Mouse (Mus musculus): Measurements from ENCODE around the gene 1700047I17Rik2.
"Not testable (repeated sequence)": the region's sequence is repeated elsewhere in the genome, so short reads cannot be mapped to it uniquely, and the experiment has no call there.

1700047I17Rik2 gene

DNA sequence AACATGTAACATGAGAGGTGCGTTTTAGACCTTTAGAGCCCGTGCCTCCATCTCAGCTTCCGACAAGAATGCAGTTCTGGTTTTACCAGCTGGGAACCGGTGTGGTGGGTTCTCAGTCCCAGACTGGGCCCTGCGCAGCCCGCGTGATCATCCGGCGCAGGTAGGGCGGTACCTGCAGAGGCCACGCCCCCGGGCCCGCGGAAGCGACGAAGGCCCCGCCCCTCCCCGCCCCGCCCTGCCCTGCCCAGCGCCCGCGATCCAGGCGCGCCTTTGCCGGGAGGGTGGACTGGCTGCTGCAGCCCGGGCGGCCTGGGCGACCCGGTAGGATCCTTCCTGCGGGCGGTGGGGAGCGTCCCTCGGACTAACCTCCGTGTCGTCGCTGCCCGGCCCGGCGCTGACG is at the start of gene 1700047I17Rik2:
TSS of gene 1700047I17Rik2 (plus strand) at position 287 of the 400 bp plus-strand sequence.
- not testable (repeated sequence) for DNase-seq

GRCm38 (mm10) chr12:55154559-55155448 is 44.6 kb upstream of the 1700047I17Rik2 start, which contains the start of gene Srp54b:
Gene Srp54b (plus strand): TSS chr12:55155104.
- not testable (repeated sequence) for DNase-seq

DNA sequence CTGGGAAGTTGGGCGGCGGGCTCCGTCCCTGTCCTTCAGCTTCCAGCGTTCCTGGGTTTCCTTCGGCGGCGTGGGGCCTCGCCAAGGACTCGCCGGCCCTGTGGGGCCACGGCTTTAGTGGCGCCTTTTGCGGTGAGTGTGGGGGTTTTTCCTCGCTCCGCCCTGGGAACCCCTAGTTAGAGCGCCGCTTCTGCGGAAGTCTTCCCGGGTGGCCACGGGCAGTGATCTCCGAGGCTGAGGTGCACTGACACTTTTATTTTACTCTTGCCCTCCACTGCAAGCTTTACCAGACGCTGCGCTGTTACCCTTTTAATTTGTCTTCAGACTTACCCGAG is 44.0 kb upstream of the 1700047I17Rik2 start:
- DNase-seq: not testable (repeated sequence)

DNA sequence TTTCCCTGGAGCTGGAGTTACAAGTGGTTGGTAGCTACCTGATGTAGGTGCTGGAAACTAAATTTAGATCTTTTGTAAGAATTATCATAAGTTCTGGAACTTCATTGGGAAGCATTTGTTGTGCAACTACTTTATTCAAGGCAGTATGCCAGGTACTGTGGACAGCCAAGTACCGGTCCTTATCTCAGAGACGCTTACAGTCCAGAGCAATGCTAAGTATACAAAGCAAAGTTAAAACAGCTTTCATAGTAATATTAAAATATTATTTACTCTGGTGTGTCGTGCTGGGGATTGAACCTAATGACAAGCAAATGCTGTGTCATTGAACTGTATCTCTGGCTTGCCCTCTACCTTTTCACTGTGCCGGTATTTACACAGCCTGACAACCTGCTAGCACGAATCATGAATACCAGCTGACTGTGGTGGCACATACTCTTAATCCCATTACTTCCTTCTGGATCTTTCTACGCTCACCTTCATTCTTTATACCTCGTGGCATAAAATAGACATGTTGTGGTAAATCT is 32.3 kb upstream of the 1700047I17Rik2 start:
- not testable (repeated sequence) for DNase-seq

- not testable (repeated sequence) for DNase-seq
These were observed 11.7 kb upstream of the 1700047I17Rik2 start for GRCm38 (mm10) chr12:55187686-55188085.

DNA sequence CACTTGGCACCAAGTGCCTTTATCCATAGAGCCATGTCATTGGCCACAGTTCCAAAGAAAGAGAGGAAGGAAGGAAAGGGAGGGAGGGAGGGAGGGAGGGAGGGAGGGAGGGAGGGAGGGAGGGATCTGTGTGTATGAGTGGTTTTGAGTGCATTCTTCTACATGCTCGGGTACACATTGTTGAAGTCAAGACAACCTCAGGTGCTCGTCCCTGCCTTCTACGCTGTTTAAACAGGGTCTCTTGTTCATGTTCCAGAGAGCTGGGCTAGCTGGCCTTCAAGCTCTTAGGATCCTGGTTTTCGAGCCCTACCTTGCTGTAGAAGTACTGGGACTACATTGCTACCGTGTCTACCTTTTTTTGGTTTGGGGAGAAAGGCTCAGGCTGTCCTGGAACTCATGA is 10.3 kb upstream of the 1700047I17Rik2 start:
- DNase-seq: not testable (repeated sequence)

- DNase-seq: not testable (repeated sequence)
These were observed 407 bp downstream of the 1700047I17Rik2 start for GRCm38 (mm10) chr12:55199799-55200198.

GRCm38 (mm10) chr12:55212944-55213343 is 13.6 kb downstream of the 1700047I17Rik2 start:
- not testable (repeated sequence) for DNase-seq

DNA sequence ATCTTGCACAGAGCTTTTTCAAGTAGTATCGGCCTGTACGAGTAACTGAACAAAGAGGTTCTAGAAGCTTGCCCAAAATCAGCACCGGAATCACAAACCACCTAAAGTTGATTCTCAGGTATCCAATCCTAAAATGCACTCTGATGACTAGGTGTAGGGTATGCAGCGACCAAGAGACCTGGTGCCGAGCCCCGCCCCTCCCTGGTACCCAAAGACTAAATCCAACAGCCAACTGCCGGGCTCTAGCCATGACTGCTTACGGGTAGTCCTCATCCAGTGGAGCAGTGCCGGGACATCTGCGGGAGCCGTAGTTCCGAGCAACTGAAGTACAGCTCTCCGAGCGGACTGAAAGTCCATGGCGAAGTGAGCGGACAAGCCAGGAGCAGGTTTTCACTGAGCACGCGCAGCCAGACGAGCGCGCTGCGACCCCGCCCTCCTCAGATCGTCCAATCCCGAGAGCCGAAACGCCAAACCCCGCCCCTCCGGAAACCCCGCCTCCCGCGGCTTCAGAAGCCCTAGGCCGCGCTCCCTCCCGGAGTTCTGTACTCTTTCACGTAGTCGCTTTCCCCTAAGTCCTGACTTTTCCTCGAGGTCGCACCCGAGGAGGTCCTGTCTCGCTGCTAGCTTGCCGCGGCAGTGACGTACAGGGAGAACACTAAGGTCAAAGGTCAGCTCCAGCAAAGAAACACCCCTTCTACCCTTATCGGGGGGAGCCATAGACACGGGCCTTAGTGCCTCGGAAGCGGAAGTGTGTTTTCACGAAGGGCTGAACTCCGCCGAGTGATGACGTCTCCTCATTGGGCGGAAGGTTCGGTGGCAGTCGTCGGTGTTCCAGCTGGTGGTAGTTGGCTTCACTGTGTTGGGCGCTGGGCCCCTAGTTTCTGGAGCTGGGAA is 30.5 kb downstream of the 1700047I17Rik2 start, which contains the start of gene Srp54c:
TSS of gene Srp54c (plus strand) at position 543 of the 894 bp plus-strand sequence.
- not testable (repeated sequence) for DNase-seq

GRCm38 (mm10) chr12:55230520-55230861 is 31.1 kb downstream of the 1700047I17Rik2 start:
- peak; percentile 1 for DNase-seq

GRCm38 (mm10) chr12:55242243-55242642 is 42.9 kb downstream of the 1700047I17Rik2 start:
- DNase-seq: not testable (repeated sequence)

GRCm38 (mm10) chr12:55261950-55262349 is 62.6 kb downstream of the 1700047I17Rik2 start:
- not testable (repeated sequence) for DNase-seq

DNA sequence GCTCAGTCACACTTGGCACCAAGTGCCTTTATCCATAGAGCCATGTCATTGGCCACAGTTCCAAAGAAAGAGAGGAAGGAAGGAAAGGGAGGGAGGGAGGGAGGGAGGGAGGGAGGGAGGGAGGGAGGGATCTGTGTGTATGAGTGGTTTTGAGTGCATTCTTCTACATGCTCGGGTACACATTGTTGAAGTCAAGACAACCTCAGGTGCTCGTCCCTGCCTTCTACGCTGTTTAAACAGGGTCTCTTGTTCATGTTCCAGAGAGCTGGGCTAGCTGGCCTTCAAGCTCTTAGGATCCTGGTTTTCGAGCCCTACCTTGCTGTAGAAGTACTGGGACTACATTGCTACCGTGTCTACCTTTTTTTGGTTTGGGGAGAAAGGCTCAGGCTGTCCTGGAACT is 64.0 kb downstream of the 1700047I17Rik2 start:
- not testable (repeated sequence) for DNase-seq

All from cerebellum, adult 11 months (tissue).